Mouse (Mus musculus): ENCODE measurements around the gene Mpp6.

- no peak for TF ChIP-seq ZNF384 (IDR thresholded peaks at IDR 0.05; ENCODE audit: low read depth, low read length)
- TF ChIP-seq MEF2A (IDR thresholded peaks at IDR 0.05; ENCODE audit: borderline replicate concordance, low read depth, low read length) = no peak
- no peak for TF ChIP-seq EP300 (IDR thresholded peaks at IDR 0.05; ENCODE audit: low read length)
- TF ChIP-seq BHLHE40 (IDR thresholded peaks at IDR 0.05; ENCODE audit: low read depth, low read length) = no peak
- no peak for TF ChIP-seq PAX5 (IDR thresholded peaks at IDR 0.05; ENCODE audit: low read length)
- no peak for TF ChIP-seq CHD2 (IDR thresholded peaks at IDR 0.05; ENCODE audit: low read length)
- no peak for TF ChIP-seq USF2 (conservative IDR thresholded peaks at IDR 0.05; ENCODE audit: low read depth, low read length)
- no peak for TF ChIP-seq POLR2A (IDR thresholded peaks at IDR 0.05; ENCODE audit: low read depth, low read length)
- no peak for TF ChIP-seq E2F4 (IDR thresholded peaks at IDR 0.05; ENCODE audit: insufficient replicate concordance, low read depth, low read length)
- TF ChIP-seq CTCF (conservative IDR thresholded peaks at IDR 0.05 in 1 of 2, IDR thresholded peaks at IDR 0.05 in 1 of 2; ENCODE audit: low read depth in 2 of 2, low read length in 2 of 2) = no peak
- no peak for TF ChIP-seq MXI1 (IDR thresholded peaks at IDR 0.05; ENCODE audit: low read depth, low read length)
- TF ChIP-seq ZC3H11A (IDR thresholded peaks at IDR 0.05; ENCODE audit: low read depth, low read length) = no peak
These were observed 105.3 kb downstream of the Mpp6 start for GRCm38 (mm10) chr6:50215373-50215745.

Data from CH12.LX (cell line).